Mouse (Mus musculus) cortical plate, adult 2 months (tissue): ENCODE results near the gene Zfhx3.

ENCODE experiments used
- CTCF ChIP-seq: fragments of 200-500 bp; IDR thresholded peaks from 2 replicates; pipeline ENCODE4 v1.5.1; 2011; ENCODE audit warnings: mild to moderate bottlenecking, control low read depth, low read length; ENCODE audit not compliant: insufficient read depth; ENCODE audit errors: extremely low read depth
- POLR2A ChIP-seq: fragments of 200-500 bp; IDR thresholded peaks from 2 replicates; pipeline ENCODE4 v1.6.1; 2011; ENCODE audit warnings: mild to moderate bottlenecking, low read length, control low read depth; ENCODE audit not compliant: insufficient read depth; ENCODE audit errors: extremely low read depth

DNA sequence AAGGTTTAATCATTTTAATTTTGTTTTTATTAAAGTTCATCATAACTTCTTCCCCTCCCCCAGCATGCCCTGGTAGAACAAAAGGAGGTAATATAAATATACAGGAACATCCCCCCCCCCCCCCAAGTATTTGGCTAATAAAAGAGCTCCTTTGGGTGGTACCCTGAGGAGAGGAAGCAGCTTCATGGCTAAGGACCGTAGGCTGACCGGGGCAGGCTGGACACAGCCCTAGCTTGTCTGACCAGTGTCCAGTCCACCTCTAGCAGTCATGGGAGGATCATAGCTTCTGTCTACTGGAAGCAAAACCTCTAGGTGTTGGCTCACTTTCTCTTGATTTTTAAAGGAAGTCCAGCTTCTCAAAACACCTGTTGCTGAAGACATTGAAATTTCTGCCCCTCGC lies 927.0 kb downstream of the Zfhx3 start:
- no peak for TF ChIP-seq CTCF
- TF ChIP-seq POLR2A = no peak
